Mouse (Mus musculus) gastrocnemius, postnatal 25 days (tissue): Measurements from ENCODE around the gene 1700037H04Rik. TPM values are rescaled to one million over a fixed set of nuclear protein-coding genes. Genes with fewer than 3 reads are reported as not detected.

Source experiments
- DNase-seq: peaks from one replicate; pipeline ENCODE4 v3.0.0; 2022
- long read RNA-seq, 2 experiments: library from polyadenylated mRNA; stranded (forward); transcript quantifications; one replicate each; pipeline ENCODE4 v2.0.0; 2021
- total RNA-seq, 2 experiments: library from RNA; stranded (reverse); gene quantifications; 1 replicate in 1 of 2; 2 replicates in 1 of 2; pipeline ENCODE4 v1.2.3; 2021

The 1700037H04Rik gene
- total RNA-seq, result 1 to 10 TPM; 3.3 to 6.6 TPM
- long read RNA-seq, experiment 1, transcript 1700037H04Rik-202 (6 exons, 1,241 nt), result major isoform, 7 of 7 reads
- long read RNA-seq, experiment 1, partial matches to known transcripts, result 0 of 7 reads
- long read RNA-seq, experiment 1, other reads (novel, unspliced or antisense), result 0 of 7 reads
- long read RNA-seq, experiment 2, transcript 1700037H04Rik-202 (6 exons, 1,241 nt), result major isoform, 8 of 8 reads
- long read RNA-seq, experiment 2, partial matches to known transcripts, result 0 of 8 reads
- long read RNA-seq, experiment 2, other reads (novel, unspliced or antisense), result 0 of 8 reads

DNA sequence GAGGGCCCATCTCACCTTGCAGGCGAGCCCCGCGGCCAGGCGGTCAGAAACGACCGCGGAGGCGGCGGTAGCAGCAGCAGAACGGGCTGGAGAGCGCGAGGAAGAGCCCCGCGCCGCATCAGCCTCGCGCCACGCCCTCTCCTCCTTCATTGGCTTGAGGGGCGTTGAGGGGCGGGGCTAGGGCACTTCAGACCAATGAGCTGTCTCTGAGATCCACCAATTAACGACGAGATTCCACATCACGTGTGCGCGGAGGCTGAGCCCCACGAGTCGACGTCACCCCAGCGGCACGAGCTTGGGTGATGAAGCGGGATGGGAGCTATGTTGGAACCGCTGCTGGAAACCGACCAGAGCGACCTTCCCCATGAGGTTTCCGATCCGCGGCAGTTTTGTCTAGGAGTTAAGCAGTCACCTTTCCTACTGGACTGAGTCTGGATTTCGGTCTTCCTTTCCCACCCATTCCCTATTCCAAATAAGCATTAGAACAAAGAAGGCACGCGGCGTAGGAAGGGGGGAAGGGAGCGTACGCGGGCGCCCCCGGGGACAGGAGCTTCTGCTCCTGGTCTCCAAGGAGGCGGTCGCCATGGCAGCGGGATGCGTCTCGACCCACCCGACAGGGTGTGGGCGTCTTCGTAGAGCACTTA lies at the start of gene 1700037H04Rik:
TSS of gene 1700037H04Rik (minus strand) at position 144 of the 644 bp plus-strand sequence.
- peak; percentile 96 for DNase-seq

- peak; percentile 23 for DNase-seq
These were observed 49.4 kb upstream of the 1700037H04Rik start for GRCm38 (mm10) chr2:131209125-131209795.

GRCm38 (mm10) chr2:131208356-131208755 lies 48.5 kb upstream of the 1700037H04Rik start:
- DNase-seq, result no peak

DNA sequence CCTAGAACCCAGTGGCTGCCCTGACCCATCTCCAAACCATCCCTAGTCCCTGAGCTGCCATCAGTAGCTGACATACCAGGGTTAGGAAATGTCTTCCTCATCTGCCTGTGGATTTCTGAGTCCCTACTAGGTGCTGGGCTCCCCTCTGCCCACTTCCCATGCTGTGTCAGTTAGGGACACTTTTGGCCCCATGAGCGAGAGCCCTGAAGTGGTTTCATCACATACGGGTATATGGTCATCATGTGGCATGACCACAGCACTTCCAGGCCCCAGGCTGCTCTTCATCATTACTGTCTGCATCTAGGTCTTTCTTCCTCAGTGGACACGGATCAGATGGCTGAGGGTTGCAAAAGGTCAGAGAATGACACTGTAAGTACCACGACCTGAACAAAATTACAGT lies 46.9 kb upstream of the 1700037H04Rik start, which contains the start of gene Ap5s1:
TSS of gene Ap5s1 (plus strand) at position 301 of the 400 bp plus-strand sequence.
- no peak for DNase-seq

GRCm38 (mm10) chr2:131205521-131206182 lies 45.8 kb upstream of the 1700037H04Rik start:
- DNase-seq, result no peak

DNA sequence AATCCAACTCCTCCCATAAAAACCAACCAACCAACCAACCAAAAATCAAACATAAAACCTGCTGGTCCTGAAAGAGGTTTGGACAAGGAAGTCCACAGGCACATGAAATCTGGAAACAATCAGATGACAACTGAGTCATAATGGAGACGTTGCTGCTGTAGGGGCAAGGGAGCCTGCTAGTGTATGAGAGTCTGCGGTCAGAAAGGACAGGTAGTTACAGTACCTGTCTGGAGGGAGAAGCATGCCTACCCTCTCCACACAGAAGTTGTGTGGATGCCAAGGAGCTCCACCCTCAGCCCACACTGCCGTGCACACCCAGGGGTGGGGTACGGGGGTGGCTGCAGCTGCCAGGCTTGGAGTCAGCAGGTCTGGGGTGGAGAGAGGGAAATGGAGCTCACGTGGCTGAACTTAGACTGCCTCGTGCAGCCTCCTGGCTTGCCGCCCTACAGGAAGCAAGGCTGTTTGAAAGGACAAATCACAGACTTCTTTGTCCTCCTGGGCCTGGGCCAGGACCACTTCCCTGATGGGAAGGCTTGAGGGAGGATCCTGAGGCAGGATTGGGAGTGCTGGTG lies 44.6 kb upstream of the 1700037H04Rik start:
- peak; percentile 95 for DNase-seq

DNA sequence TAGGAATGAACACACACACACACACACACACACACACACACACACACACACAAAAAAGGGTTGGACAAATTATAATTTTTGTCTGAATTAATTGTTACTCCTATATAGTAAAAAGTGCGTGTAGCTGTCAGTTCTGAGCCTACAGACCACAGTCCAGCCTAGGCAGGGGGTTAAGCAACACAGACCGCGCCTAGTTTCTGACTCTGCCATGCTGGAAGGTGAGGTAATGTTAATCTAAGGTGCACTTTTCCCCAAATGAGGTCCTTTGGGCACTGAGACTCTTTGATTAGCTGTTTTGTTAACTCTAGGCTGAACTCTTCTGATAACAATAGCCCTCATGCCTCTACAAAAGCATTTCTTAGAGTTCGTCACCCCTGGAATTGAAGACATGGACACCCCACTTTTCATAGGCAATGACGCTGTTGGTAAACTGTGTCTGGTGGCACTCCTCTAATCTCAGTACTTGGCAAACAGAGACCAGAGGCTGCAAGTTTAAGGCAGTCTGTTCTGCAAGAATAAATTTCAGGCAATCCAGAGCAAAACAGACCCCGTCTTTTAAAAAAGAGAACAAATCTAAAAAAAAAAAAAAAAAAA lies 44.0 kb upstream of the 1700037H04Rik start:
- no peak for DNase-seq

- DNase-seq, result no peak
These were observed 41.4 kb upstream of the 1700037H04Rik start for GRCm38 (mm10) chr2:131201262-131201661.

- no peak for DNase-seq
These were observed 40.8 kb upstream of the 1700037H04Rik start for GRCm38 (mm10) chr2:131200710-131201109.

- no peak for DNase-seq
These were observed 36.9 kb upstream of the 1700037H04Rik start for GRCm38 (mm10) chr2:131196606-131197316.

DNA sequence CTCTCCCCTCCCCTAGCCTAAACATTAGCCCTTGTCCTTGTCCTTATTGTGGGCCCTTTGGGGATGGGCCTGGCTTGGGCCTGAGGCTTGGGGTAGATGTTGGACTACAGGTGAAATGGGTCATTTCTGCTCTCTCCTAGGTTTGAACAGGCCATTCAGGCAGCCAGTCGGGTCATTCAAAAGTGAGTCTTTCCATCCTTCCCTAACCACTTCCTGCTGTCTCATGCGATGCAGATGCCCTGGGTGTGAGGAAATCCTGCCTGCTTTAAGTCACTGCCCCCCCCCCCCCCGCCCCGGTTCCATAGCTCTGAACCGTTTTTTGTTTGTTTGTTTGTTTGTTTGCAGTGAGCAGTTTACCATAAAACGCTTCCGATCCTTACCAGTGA lies 31.1 kb upstream of the 1700037H04Rik start:
- no peak for DNase-seq

GRCm38 (mm10) chr2:131190344-131191004 lies 30.6 kb upstream of the 1700037H04Rik start:
- no peak for DNase-seq

DNA sequence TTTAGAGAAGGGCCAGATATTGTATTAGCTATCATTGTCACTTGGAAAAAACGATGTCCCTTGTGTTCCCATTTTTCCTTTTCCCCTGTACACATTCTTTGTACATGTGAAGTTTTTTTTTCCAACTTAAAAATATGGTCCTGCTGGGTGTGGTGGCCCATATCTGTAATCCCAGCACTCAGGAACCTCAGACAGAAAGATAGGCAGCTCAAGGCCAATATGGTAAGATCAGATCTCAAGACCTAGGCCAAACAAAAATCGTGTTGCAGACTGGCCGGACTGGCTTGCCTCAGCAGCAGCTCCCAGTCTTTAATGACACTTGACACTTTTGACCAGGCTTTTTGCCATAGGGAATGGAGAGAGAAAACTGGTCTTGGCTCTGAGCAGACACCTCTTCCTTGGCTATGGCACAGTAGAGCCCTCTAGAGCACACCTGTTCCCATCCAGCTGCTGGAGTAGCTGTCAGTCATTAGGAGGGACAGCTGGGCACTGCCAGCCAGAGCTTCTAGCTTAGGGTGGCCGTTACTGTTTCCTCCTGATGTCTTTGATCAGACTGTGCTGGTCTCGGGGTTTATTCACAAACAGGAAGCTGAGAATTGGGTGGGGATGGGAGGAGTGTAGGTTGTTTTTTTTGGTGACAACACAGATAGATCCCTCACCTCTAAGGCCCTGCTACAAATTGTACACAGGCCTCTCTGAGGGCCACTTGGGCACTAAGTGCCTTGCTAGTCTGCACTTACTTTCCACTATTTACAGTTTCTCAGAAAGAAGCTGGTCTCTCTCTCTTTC lies 29.8 kb upstream of the 1700037H04Rik start:
- DNase-seq, result peak; percentile 45

DNA sequence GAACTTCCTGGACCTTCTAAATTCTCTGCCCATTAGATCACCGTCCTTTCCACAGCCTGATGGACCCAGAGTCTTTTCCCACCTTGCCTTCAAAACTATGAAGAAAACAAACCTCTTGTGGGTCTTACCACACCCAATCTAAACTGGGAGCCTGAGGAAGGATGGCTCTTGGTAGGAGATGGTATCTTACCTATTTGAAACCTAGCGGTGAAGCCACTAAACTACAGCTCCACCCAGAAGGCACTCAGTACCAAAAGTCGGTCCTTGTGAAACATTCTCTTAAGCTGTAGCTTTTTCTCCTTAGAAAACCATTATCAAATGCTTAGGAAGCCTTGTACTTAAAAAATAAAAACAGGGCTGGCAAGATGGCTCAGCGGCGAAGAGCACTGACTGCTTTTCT lies 28.4 kb upstream of the 1700037H04Rik start:
- no peak for DNase-seq

- no peak for DNase-seq
These were observed 27.7 kb upstream of the 1700037H04Rik start for GRCm38 (mm10) chr2:131187602-131187922.

GRCm38 (mm10) chr2:131186771-131187601 lies 27.1 kb upstream of the 1700037H04Rik start, which contains the start of the genes Cdc25b and Spef1:
Gene Cdc25b, plus strand, starts transcription at chr2:131186949.
Gene Spef1, minus strand, starts transcription at chr2:131187282.
- DNase-seq, result peak; percentile 85

DNA sequence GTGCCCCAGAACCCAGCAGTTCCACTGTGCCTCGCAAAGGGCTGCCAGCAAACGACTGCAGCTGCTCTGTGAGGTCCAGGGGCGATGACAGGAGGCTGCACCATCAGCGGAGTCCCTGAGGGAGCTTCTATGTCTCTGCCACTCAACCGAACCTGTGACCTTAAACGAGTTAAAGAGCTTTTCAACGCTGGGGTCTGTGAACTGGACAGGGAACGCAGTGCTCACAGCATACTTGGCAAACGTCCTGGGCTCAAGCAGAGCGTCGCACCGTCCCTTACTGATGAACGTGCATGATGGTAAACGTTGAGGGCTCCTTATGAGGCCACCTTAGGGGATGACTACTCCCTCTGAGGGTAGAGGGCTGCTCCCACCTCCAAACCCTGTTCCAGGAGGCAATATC lies 26.5 kb upstream of the 1700037H04Rik start:
- DNase-seq, result no peak

GRCm38 (mm10) chr2:131179990-131180587 lies 20.2 kb upstream of the 1700037H04Rik start, which contains the start of gene Cenpb:
Gene Cenpb, minus strand, starts transcription at chr2:131180067.
- peak; percentile 81 for DNase-seq
